Mouse (Mus musculus) liver, adult 2 months (tissue): ENCODE results near the gene Prkcz.

Experiments used
- CTCF ChIP-seq: fragments of 200-500 bp; IDR thresholded peaks from 2 replicates; pipeline ENCODE4 v1.5.1; 2011; ENCODE audit warnings: low read depth, low read length, control low read depth
- POLR2A ChIP-seq: fragments of 200-500 bp; IDR thresholded peaks from 2 replicates; pipeline ENCODE4 v1.6.1; 2011; ENCODE audit warnings: low read length, control low read depth; ENCODE audit not compliant: insufficient read depth; ENCODE audit errors: extremely low read depth

DNA sequence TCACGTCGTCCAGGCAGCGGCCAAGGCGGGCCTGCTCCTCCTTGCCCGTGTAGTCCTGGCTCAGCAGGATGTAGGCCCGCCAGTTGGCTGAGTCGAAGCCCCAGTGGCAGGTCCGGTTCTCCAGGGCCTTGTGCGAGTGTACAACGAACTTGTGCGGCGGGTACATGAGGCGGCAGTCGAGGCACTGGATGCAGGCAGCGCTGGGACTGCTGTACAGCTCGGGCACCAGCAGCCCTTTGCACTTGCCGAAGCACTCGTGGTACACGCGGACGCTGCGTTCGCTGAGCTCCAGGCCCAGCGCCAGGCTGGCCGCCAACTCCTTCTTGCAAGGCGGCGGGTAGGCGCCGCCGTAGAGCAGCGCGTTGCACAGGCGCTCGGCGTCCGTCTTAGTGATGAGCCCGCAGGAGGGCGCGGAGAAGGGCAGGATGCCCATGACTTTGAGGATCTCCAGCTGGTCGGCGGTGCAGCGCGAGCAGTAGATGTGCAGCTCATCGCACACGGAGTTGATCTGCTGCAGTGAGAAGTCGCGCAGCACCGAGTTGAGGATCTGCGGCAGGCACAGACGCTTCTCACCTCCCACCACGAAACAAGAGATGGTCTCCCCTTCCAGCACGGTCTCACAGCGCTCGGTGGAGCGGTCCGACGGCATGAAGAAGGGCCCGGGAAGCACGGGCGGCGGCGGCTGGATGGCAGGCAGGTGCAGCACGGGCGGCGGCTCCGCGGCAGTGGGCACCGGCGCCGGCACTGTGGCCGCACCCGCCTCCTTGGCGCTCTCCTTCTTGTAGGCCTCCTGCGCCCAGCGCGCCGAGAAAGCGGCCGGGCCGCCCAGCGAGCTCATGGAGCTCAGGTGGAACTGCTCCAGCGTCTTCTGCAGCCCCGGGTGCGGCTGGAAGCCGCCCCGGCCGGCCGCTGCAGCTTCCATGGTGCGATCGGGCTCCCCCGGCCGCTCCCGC, 139.3 kb downstream of the Prkcz start:
- no peak for TF ChIP-seq POLR2A
- TF ChIP-seq CTCF = no peak
